Mouse (Mus musculus): ENCODE measurements at regions not wholly inside any gene's neighbourhood (a gene's known extent, or its start where the extent isn't known, plus 50 kb on each side); places are given as distances from the start of the nearest gene placed in this dataset.

DNA sequence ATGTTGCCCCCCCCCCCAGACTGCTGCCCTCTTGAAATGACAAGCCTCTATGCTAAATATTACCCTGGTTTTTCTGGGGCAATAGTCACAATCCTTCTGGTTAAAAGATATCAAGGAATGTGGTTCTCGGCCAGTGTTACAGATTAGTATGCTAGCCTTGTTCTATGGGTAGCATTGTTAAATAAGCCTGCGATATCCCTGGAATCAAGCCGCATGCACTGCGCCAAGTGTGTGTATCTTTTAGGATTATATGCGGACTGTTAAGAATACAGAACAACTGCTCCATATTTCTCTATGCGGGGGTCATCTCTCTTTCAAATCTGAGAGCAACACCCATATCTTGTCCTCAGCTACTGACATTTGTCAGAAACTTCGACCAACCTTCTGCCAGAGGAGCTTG is 128.7 kb upstream of the Pitx2 start:
- ATAC-seq = no peak
- H3K4me3 ChIP-seq (ENCODE audit: low read length) = no peak overlapping the region
- H3K4me1 ChIP-seq (ENCODE audit: control insufficient read depth, insufficient read depth, low read length) = no peaks in the 10 kb centered on the region; the same call in 1 of the 2 replicates
- H3K27me3 ChIP-seq (replicated peaks; ENCODE audit: control insufficient read depth, insufficient read depth, low read length) = no peaks in the 10 kb centered on the region
- no peak overlapping the region for H3K4me2 ChIP-seq (ENCODE audit: low read depth, low read length)
- WGBS = 43% methylated on average over 7 of the region's 7 CpGs
- no peaks in the 10 kb centered on the region for H3K36me3 ChIP-seq (ENCODE audit: control insufficient read depth, insufficient read depth, low read length)
- H3K9me3 ChIP-seq (ENCODE audit: control insufficient read depth, low read length) = no peaks in the 10 kb centered on the region
- H3K9ac ChIP-seq (ENCODE audit: low read depth, low read length) = no peak overlapping the region
- H3K27ac ChIP-seq (ENCODE audit: low read length) = no peak overlapping the region

DNA sequence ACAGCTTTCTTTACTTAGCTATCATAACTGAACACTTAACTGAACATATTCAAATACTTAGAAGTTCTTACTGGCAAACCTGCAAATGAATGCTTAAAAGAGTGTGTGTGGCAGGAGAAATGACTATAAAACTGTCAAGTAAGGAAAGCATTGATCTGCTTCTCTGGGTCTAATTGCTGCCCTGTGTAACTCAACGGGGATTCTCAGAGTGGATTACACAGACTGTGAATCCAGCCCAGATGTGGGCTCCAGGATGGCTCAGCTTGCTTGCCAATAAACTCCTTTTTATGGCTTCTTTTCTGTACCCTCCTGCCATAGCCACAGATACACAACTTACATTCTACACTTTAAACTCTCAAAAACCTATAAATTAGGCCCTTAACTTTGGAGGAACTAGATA is 123.3 kb upstream of the Pitx2 start:
- Histone ChIP-seq H3K27me3 (replicated peaks; ENCODE audit: control insufficient read depth, insufficient read depth, low read length) (no peaks in the 10 kb centered on the region), H3K4me1 (ENCODE audit: control insufficient read depth, insufficient read depth, low read length) (no peaks in the 10 kb centered on the region)
- ATAC-seq = no peak

DNA sequence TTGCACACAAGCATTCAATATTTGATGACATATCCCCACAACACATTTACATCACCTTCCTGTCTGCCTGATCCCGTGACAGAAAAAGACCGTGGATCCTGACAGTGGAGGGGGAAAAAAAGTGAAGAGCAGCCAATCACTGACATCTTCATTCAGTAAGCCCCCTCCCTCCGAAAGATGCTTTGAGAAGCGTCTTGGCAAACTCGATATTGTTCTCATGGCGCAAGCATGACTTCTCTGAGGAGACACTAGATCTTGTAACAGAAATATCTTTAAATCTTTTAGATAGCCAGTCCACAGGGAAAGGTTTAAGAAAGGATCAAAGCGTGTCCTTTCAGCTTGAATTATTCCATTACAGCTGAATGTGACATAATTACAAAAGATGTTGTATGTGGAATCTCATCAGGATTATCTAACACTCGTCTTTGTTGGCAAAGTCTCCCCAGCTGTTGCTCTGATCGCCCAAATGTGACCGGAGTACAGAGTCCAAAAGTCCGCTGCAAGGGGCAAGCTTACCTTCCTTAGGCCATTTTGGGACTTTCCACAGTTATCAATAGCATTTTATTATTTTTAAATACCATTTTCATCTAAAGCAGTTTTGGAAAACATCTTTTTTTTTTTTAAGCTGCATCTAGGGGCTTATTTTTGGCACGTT is 95.8 kb upstream of the Pitx2 start:
- no peak for ATAC-seq

More for the DNA sequence above, 123.3 kb upstream of the Pitx2 start:
- no peak overlapping the region for H3K4me2 ChIP-seq (ENCODE audit: low read depth, low read length)
- H3K4me3 ChIP-seq (ENCODE audit: low read length) = no peak overlapping the region
- H3K9me3 ChIP-seq (ENCODE audit: control insufficient read depth, low read length) = no peaks in the 10 kb centered on the region
- H3K27ac ChIP-seq (ENCODE audit: low read length) = no peak overlapping the region
- 38% methylated on average over 1 of the region's 1 CpGs for WGBS
- H3K9ac ChIP-seq (ENCODE audit: low read depth, low read length) = no peak overlapping the region
- no peaks in the 10 kb centered on the region for H3K36me3 ChIP-seq (ENCODE audit: control insufficient read depth, insufficient read depth, low read length)

DNA sequence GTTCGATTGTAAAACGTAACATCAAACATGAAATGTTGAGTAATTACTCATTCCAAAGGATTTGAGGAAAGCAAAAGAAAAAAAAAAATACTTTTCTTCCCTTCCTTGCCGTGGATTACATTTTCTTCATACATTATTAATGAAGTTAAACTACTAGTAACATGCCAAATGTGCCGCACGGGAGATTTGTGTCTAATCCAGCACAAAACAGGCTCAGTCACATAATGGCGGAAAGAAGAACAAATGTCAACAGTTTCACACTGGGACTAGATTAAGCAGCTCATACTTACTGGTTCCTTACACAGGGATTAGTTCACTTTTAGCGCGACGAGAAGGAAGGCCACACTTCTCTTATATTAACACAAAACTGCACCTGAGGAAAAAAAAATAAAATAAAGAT is 94.9 kb upstream of the Pitx2 start:
- Histone ChIP-seq H3K36me3 (ENCODE audit: control insufficient read depth, insufficient read depth, low read length) (no peaks in the 10 kb centered on the region), H3K27ac (ENCODE audit: low read length) (no peak overlapping the region), H3K4me3 (ENCODE audit: low read length) (no peak overlapping the region), H3K9me3 (ENCODE audit: control insufficient read depth, low read length) (no peaks in the 10 kb centered on the region), H3K27me3 (replicated peaks; ENCODE audit: control insufficient read depth, insufficient read depth, low read length) (no peaks in the 10 kb centered on the region), H3K4me2 (ENCODE audit: low read depth, low read length) (no peak overlapping the region), H3K4me1 (ENCODE audit: control insufficient read depth, insufficient read depth, low read length) (no peaks in the 10 kb centered on the region), H3K9ac (ENCODE audit: low read depth, low read length) (no peak overlapping the region)
- ATAC-seq = no peak
- WGBS = 75% methylated on average over 9 of the region's 9 CpGs

More for the DNA sequence above, 95.8 kb upstream of the Pitx2 start:
- WGBS = 85% methylated on average over 12 of the region's 12 CpGs
- Histone ChIP-seq H3K4me2 (ENCODE audit: low read depth, low read length) (no peak overlapping the region), H3K36me3 (ENCODE audit: control insufficient read depth, insufficient read depth, low read length) (no peaks in the 10 kb centered on the region), H3K4me1 (ENCODE audit: control insufficient read depth, insufficient read depth, low read length) (no peaks in the 10 kb centered on the region), H3K27me3 (replicated peaks; ENCODE audit: control insufficient read depth, insufficient read depth, low read length) (no peaks in the 10 kb centered on the region), H3K9me3 (ENCODE audit: control insufficient read depth, low read length) (no peaks in the 10 kb centered on the region), H3K27ac (ENCODE audit: low read length) (no peak overlapping the region), H3K9ac (ENCODE audit: low read depth, low read length) (no peak overlapping the region), H3K4me3 (ENCODE audit: low read length) (no peak overlapping the region)

DNA sequence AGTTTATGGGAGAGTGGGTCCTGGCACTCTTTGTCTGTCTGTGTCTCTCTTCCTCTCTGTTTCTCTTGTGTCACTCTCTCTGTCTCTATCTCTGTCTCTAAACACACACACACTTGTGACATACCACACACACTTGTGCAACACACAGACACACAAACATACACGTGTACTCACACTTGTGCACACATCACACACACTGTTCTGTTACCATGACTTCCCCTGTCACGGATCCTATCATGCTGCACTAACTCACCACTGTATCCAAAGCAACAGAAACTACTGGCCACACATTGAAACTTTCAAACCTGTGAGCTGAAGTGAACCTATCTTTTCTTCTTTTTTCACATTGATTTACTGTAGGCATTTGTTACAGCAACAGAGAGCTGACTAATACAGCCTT is 93.5 kb upstream of the Pitx2 start:
- Histone ChIP-seq H3K9me3 (ENCODE audit: control insufficient read depth, low read length) (no peaks in the 10 kb centered on the region), H3K9ac (ENCODE audit: low read depth, low read length) (no peak overlapping the region), H3K27ac (ENCODE audit: low read length) (no peak overlapping the region), H3K4me1 (ENCODE audit: control insufficient read depth, insufficient read depth, low read length) (no peaks in the 10 kb centered on the region), H3K36me3 (ENCODE audit: control insufficient read depth, insufficient read depth, low read length) (no peaks in the 10 kb centered on the region), H3K27me3 (replicated peaks; ENCODE audit: control insufficient read depth, insufficient read depth, low read length) (no peaks in the 10 kb centered on the region), H3K4me2 (ENCODE audit: low read depth, low read length) (no peak overlapping the region), H3K4me3 (ENCODE audit: low read length) (no peak overlapping the region)
- no peak for ATAC-seq
- WGBS = 87% methylated on average over 2 of the region's 2 CpGs

DNA sequence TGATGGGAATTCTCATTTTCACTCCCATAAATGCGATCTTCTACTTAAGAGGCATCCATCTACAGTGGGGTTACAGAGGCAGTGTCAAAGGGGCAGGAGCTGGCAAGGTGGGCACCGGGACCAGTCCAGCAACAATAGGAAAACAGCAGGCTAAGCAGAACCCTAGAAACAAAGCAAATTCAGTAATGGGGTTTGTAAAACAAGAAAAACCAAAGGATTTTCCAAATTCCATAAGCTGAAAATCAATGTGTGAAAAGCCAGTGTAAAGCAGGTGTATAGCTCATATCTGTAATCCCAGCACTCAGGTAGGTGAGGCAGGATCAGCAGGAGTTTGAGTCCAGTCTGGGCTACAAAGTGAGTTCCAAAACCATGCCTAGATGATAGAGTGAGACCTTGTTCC is 69.2 kb upstream of the Pitx2 start:
- H3K27ac ChIP-seq (ENCODE audit: low read length) = no peak overlapping the region
- H3K27me3 ChIP-seq (replicated peaks; ENCODE audit: control insufficient read depth, insufficient read depth, low read length) = no peaks in the 10 kb centered on the region
- no peak overlapping the region for H3K4me3 ChIP-seq (ENCODE audit: low read length)
- ATAC-seq = no peak
- no peak overlapping the region for H3K9ac ChIP-seq (ENCODE audit: low read depth, low read length)
- H3K4me2 ChIP-seq (ENCODE audit: low read depth, low read length) = no peak overlapping the region
- H3K9me3 ChIP-seq (ENCODE audit: control insufficient read depth, low read length) = no peaks in the 10 kb centered on the region
- H3K36me3 ChIP-seq (ENCODE audit: control insufficient read depth, insufficient read depth, low read length) = no peaks in the 10 kb centered on the region
- no peaks in the 10 kb centered on the region for H3K4me1 ChIP-seq (ENCODE audit: control insufficient read depth, insufficient read depth, low read length)
- WGBS = 83% methylated on average over 2 of the region's 2 CpGs

DNA sequence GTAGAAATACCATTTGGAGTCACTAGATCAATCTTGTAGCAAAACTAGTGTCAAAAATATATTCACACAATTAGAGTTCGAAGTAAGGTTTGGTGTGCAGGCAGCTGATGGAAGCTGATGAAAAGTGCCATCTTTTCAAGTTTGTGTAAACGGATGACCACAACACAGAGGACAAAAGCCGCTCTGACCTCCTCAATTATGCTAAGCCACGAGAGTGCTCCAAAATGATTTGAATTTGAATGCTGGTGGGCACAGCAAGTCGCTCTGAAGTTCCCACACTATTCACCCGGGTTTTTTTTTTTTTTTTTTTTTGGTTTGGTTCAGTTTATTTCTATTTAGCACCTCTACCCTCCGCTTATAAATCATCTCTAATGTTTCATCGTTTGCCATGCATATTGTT is 68.5 kb upstream of the Pitx2 start:
- Histone ChIP-seq H3K27ac (ENCODE audit: low read length) (no peak overlapping the region), H3K4me2 (ENCODE audit: low read depth, low read length) (no peak overlapping the region), H3K9me3 (ENCODE audit: control insufficient read depth, low read length) (no peaks in the 10 kb centered on the region), H3K36me3 (ENCODE audit: control insufficient read depth, insufficient read depth, low read length) (no peaks in the 10 kb centered on the region), H3K4me3 (ENCODE audit: low read length) (no peak overlapping the region), H3K9ac (ENCODE audit: low read depth, low read length) (no peak overlapping the region), H3K27me3 (replicated peaks; ENCODE audit: control insufficient read depth, insufficient read depth, low read length) (no peaks in the 10 kb centered on the region), H3K4me1 (ENCODE audit: control insufficient read depth, insufficient read depth, low read length) (no peaks in the 10 kb centered on the region)
- WGBS = 73% methylated on average over 8 of the region's 8 CpGs
- ATAC-seq = no peak

DNA sequence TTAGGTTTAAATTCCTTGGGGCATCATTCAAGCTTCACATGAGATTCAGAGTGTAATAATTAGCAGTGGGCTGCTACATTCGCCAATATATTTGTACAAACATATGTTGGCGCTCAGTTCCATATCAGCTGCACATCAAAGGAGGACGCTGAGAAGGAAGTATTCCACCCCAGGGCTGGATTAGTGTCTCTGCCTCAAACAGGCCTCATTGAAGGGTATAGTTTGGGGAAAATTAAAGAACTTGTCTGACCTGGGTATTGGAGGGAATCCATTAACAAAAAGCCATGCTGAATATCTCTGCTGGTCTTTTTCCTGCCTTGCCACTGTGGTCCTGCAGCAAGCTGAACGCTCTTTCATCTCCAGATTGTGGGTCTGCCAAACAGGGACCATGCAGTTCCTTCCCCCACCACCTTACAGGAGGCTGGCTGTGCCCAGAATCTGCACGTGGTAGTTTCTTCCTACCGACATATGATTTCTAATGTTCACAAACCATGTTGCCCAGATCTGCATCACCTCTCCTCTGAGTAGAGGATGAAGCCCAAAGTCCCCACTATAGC is 67.7 kb upstream of the Pitx2 start:
- 65% methylated on average over 6 of the region's 6 CpGs for WGBS

More for the DNA sequence above, 67.7 kb upstream of the Pitx2 start:
- ATAC-seq = no peak
- Histone ChIP-seq H3K27me3 (replicated peaks; ENCODE audit: control insufficient read depth, insufficient read depth, low read length) (no peaks in the 10 kb centered on the region), H3K27ac (ENCODE audit: low read length) (no peak overlapping the region), H3K4me2 (ENCODE audit: low read depth, low read length) (no peak overlapping the region), H3K9me3 (ENCODE audit: control insufficient read depth, low read length) (no peaks in the 10 kb centered on the region), H3K9ac (ENCODE audit: low read depth, low read length) (no peak overlapping the region), H3K4me1 (ENCODE audit: control insufficient read depth, insufficient read depth, low read length) (no peaks in the 10 kb centered on the region), H3K36me3 (ENCODE audit: control insufficient read depth, insufficient read depth, low read length) (no peaks in the 10 kb centered on the region), H3K4me3 (ENCODE audit: low read length) (no peak overlapping the region)

Data from intestine, embryonic 16.5 days (tissue).